Mouse (Mus musculus): ENCODE results near the gene Tfap2e.

DNA sequence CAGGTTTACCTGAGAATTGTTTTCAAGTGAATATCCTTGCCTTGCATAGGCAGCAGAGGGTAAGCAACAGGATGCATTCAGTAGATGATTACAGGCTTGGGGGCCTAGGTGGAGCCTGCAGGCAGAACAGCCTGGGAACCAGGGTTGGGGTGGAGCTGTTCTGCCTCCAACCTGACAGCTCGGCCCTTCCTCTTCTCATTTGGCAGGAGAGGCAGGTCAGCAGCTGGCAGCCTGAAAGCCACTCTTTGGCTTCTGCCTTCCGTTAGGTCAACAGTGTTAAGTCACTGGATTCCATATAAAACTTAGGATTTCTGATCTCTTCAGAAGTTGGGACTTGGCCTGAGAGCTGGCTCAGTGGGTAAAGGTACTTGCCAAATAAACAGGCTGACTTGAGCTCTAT, 6.9 kb upstream of the Tfap2e start:
- TF ChIP-seq POLR2A (IDR thresholded peaks at IDR 0.05; ENCODE audit: insufficient read depth, low read depth, low read length) (no peak), CTCF (IDR thresholded peaks at IDR 0.05) (no peak), EP300 (IDR thresholded peaks at IDR 0.05; ENCODE audit: insufficient read depth, low read depth, low read length) (no peak)
